Mouse (Mus musculus) ES-CJ7 (cell line): ENCODE results near the gene Thap12.

Experiments used
- DNase-seq: peaks from one replicate; pipeline ENCODE4 v3.0.0; 2011; ENCODE audit warnings: low read depth, low spot score

Gene Thap12

GRCm38 (mm10) chr7:98698041-98698440, 4.9 kb upstream of the Thap12 start:
- DNase-seq: no peak

DNA sequence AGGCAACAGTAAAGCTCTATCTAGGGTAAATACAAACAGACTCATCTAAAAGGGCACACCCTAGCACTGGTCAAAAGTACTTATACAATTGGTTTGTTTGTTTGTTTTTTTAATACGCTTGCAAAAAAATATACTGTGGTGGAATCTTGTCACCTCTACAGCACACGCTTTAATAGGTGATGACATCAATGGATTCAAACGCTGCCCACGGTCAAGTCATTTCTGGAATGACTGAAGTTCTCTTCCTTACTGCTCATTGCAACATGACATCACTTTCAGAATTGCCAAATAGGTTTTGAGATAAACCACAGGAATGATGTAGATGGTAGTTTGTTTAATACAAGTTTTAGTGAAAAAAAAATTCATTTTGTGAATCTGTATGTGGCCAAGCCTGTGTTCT, 4.3 kb upstream of the Thap12 start:
- no peak for DNase-seq

GRCm38 (mm10) chr7:98701771-98702170, 1.1 kb upstream of the Thap12 start:
- no peak for DNase-seq

DNA sequence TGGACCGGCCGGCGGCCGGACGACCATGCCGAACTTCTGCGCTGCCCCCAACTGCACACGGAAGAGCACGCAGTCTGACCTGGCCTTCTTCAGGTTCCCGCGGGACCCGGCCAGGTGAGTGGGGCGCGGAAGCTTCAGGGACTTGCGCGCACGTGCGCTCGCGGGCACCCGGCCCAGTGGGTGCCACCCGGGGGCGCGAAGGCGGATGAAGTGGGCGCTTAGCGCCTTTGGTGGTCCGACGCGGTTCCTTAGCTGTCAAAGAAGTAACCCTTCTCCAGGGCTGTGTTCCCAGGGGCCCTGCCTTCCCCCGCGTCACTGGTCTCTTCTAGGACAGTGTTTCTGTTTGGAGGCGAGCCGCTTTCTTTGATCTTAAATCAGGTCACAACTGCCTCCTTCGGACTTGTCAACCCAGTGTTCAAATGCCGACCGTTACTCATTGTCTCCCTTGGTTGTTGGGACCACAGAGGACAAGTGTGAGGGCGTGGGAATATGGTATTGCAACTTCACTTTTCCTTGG, 520 bp downstream of the Thap12 start:
- DNase-seq: peak; percentile 31

GRCm38 (mm10) chr7:98704276-98704675, 1.4 kb downstream of the Thap12 start:
- no peak for DNase-seq

- no peak for DNase-seq
These were observed 10.8 kb downstream of the Thap12 start for GRCm38 (mm10) chr7:98713661-98714060.

- no peak for DNase-seq
These were observed 14.5 kb downstream of the Thap12 start for GRCm38 (mm10) chr7:98717438-98717837.

DNA sequence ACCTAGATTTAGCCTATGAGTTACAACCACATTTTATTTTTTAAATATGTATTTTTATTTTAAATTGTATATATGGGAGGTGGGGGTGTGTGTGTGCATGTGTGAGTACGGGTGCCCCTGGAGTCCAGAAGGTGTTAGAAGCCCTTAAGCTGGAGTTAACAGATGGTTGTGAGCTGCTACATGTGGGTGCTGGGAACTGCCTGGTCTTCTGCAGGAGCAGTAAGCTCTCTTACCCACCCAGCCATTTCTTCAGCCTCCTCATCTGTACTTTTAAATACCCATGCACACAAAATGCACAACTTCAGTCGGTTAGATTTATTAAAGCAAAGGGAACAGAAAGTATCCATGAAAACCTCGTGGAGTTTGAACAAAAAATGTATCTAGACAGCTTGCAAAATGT, 16.9 kb downstream of the Thap12 start:
- no peak for DNase-seq

DNA sequence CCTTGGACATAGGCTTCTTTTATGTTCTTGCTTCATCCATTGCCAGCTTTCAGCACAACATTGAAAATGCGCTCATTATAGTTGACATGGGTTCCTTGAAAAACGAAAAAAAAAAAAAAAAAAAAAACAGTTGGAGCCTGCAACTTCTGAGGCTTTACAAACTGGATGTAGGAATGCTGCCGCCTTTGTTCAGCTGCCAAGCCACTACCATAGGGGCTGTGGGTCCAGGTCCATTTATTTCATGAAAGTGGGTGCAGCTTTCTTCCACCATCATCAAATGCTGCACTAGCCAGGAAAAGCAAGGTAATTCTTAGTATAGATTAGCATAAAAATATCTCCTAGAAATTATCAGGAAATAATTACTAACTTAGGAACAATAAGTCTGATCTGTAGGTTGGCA, 17.8 kb downstream of the Thap12 start:
- no peak for DNase-seq

DNA sequence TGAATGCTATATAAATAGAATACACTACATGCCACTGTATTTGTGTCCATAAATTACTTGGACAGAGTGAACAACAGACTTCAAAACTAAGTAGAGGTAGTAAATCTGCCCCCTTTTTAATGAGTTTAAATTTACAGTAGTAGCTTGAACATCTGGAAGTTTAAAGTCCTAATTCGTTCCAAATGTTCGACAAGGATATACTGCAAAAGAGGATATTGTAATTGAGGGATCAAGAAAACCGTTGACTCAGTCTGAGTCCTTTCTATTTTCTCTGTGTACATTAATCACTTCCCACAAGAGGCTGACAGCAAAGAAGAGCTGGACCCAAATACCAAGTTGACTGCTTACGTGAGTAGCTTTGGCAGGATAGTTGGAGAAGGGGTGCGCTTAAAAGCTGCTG, 18.3 kb downstream of the Thap12 start:
- DNase-seq: no peak

GRCm38 (mm10) chr7:98721623-98722022, 18.7 kb downstream of the Thap12 start:
- DNase-seq: no peak

DNA sequence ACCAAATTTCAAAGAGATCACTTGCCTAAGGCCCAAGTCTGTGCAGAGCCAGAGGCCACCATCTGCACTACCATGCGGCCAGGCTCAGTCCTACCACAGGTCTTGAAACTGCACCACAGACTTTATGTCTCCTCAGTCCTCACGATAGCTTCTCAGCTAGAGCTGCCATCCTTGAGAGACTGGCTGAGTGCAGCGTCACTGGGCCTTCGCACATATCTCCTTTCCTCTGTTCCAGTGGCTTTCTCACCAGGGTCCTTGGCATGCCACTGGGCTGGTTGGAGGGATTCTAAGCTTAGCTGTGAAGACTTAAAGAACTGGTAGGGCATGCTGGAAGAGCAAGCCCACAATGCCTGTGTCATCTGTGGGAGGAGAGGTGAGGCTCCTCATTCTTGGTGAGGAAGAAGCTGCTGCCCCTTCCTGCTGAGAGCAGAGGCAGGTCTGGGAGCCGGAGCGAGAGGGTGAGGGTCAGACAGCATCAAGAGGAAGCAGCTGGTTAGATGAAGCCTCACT, 22.8 kb downstream of the Thap12 start:
- no peak for DNase-seq

GRCm38 (mm10) chr7:98727986-98728385, 25.1 kb downstream of the Thap12 start:
- DNase-seq: no peak

DNA sequence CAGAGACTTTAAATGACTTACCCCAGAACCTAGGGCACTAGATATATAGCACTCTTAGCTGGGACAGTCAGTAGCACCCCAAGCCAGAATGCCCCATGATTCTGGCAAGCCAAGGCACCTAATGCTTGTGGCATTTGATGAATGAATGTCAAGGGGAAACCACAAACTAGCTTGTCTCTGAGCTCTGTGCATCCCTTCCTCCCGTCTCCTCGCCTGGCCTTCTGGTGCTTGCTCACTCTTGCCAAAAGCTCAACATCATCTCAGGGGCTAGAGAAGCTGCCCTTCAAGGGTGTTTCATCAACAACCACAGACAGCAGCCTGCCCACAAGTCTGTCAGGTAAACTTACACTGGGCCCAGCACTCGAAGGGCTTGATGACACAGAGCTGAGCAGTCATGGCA, 25.6 kb downstream of the Thap12 start:
- no peak for DNase-seq

DNA sequence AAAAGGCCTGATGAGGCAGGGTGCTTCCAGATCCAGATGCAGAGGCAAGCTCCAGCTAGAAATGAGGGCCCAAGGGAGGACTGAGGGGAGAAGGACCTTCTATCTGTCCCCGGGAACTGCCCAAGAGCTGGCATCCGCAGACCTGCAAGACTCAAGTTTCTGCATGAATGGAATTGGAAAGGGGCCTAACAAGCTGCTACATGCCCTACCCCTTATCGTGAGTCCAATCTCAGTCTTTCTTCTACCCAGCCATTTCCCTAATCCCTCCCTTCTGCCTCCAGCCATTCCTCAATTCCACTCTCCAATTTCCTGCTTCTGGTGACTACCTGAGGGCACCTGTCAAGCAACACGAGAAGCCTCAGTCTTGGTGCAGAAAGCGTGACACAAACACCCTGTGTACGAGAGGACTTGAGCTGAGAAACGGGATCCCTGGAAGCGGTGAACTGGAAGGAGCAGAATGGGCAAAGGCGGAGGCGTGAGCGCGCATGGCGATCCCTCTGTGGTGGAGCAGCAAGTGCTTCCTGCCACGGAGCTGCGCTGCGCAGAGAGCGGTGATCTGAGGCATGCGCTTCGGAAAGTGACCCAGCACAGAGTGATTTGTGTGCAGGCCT, 26.9 kb downstream of the Thap12 start:
- DNase-seq: peak; percentile 45

- no peak for DNase-seq
These were observed 31.1 kb downstream of the Thap12 start for GRCm38 (mm10) chr7:98733958-98734357.

DNA sequence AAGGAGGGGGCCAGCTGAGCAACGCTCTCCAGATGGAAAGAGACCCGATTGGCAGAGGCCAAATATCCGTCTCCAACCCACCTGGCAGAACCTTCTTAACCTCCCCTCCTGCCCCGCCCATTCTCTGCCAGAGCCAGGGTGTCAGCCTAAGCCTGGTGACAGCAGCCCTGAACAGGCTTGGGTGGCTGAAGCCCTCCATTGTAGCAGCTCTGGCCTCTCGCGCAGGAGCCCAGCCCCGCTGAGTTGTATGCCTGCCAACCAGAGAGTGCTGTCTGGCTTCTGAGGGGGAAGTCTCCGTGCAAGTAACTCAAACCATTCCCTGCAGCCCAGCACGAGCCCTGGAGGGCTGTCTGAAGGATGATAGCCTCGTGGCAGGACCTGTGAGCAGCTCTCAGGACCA, 32.0 kb downstream of the Thap12 start:
- DNase-seq: no peak

- DNase-seq: no peak
These were observed 34.1 kb downstream of the Thap12 start for GRCm38 (mm10) chr7:98736780-98737550.

DNA sequence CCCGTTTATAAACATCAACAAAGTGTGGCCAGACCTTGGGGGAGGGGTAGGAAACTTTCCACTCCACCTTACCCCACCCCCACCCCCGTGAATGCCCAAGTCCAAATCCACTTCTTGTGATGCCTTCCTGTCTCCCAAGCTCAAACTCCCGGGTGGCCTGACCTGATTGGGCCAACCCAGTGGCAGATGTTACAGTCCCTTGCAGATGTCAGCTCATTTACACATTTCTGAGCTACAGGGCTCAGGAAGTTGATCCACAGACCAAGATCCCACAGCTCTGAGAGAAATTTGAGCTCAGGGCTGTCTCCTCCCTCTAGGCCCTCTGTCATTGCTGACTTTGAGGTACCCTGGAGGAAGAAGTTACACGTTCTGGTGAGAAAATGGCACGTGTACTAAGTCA, 37.5 kb downstream of the Thap12 start:
- DNase-seq: peak; percentile 78

- peak; percentile 81 for DNase-seq
These were observed 40.4 kb downstream of the Thap12 start for GRCm38 (mm10) chr7:98743312-98743711.

DNA sequence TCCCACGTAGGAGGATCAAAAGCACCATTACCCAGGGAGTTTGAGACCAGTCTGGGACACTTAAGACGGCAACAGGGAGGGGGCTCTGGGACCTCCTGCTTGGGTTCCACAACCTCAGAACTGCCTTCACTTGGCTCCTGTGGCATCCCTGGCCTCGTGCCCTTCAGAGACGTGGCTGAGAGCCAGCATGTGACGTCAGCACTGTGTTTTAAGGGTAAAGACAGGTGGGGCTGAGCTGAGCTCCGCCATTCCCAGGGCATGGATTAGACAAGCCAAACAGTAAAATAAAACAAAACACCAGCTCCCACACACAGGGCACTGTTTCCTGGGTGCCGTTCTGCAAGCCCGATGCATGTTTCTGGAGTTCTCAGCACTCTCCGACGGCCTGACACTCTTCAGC, 47.5 kb downstream of the Thap12 start:
- DNase-seq: no peak

GRCm38 (mm10) chr7:98752680-98753079, 49.8 kb downstream of the Thap12 start:
- no peak for DNase-seq

- no peak for DNase-seq
These were observed 53.1 kb downstream of the Thap12 start for GRCm38 (mm10) chr7:98756050-98756449.
